Mouse (Mus musculus) C2C12 (cell line): ENCODE results near the gene Alox5. TPM values are rescaled to one million over a fixed set of nuclear protein-coding genes. Genes with fewer than 3 reads are reported as not detected.

Source experiments
- H3K27me3 ChIP-seq: one replicate; pipeline ENCODE4 v1.6.1; 2011; ENCODE audit not compliant: control insufficient read depth, insufficient read depth, insufficient read length
- H3K36me3 ChIP-seq: one replicate; pipeline ENCODE4 v1.6.1; 2011; ENCODE audit not compliant: control insufficient read depth, insufficient read depth
- H3K4me3 ChIP-seq: one replicate; pipeline ENCODE4 v1.5.1; 2011; ENCODE audit warnings: mild to moderate bottlenecking, control low read depth; ENCODE audit not compliant: poor library complexity, insufficient read depth, severe bottlenecking
- H3K79me2 ChIP-seq: one replicate; pipeline ENCODE4 v1.6.1; 2011; ENCODE audit not compliant: control insufficient read depth, insufficient read depth
- H3K79me3 ChIP-seq: one replicate; pipeline ENCODE4 v1.6.1; 2011; ENCODE audit warnings: low read depth, control low read depth
- H3ac ChIP-seq: one replicate; pipeline ENCODE3; 2011; ENCODE audit warnings: low read depth; ENCODE audit not compliant: control insufficient read depth, insufficient read length
- CEBPB ChIP-seq: IDR thresholded peaks from one replicate; pipeline ENCODE4 v1.6.1; 2011; ENCODE audit warnings: low read depth, mild to moderate bottlenecking, control low read depth, moderate library complexity
- CTCF ChIP-seq: IDR thresholded peaks from one replicate; pipeline ENCODE4 v1.5.1; 2011; ENCODE audit not compliant: control insufficient read depth, insufficient read depth, insufficient read length
- FOSL1 ChIP-seq: IDR thresholded peaks from one replicate; pipeline ENCODE4 v1.8.0; 2011; ENCODE audit warnings: mild to moderate bottlenecking, low read length; ENCODE audit not compliant: poor library complexity, insufficient read depth, severe bottlenecking
- MAX ChIP-seq: IDR thresholded peaks from one replicate; pipeline ENCODE4 v1.6.1; 2011; ENCODE audit warnings: mild to moderate bottlenecking, control low read depth
- MYOD1 ChIP-seq: IDR thresholded peaks from one replicate; pipeline ENCODE4 v1.6.1; 2011; ENCODE audit warnings: low read depth; ENCODE audit not compliant: control insufficient read depth, insufficient read length
- MYOG ChIP-seq: IDR thresholded peaks from one replicate; pipeline ENCODE4 v1.6.1; 2011; ENCODE audit not compliant: control insufficient read depth, insufficient read length; ENCODE audit errors: extremely low read depth
- USF1 ChIP-seq: IDR thresholded peaks from one replicate; pipeline ENCODE4 v1.6.1; 2011; ENCODE audit warnings: low read depth, mild to moderate bottlenecking, control low read depth, moderate library complexity
- polyA plus RNA-seq: library from polyadenylated mRNA; unstranded; fragments of >200 nt; fragmentation: generic; extraction: Trizol; gene quantifications from one replicate; pipeline ENCODE4 v1.2.1, GENCODE M21; 2012; ENCODE audit warnings: missing spikeins

Gene Alox5
- polyA plus RNA-seq, 1 experiment: 7.1 TPM

- TF ChIP-seq MYOG (no peak), MAX (no peak), MYOD1 (no peak), CEBPB (no peak), CTCF (no peak), FOSL1 (no peak), USF1 (no peak)
- Histone ChIP-seq H3K79me3 (no peaks in the 10 kb centered on the region), H3K27me3 (no peaks in the 10 kb centered on the region), H3K4me3 (no peak overlapping the region), H3ac (no peak overlapping the region), H3K36me3 (peaks cover 4% of the 10 kb centered on the region), H3K79me2 (no peaks in the 10 kb centered on the region)
Measured at GRCm38 (mm10) chr6:116405243-116405642, 55.7 kb downstream of the Alox5 start.

GRCm38 (mm10) chr6:116402426-116402825 lies 58.6 kb downstream of the Alox5 start:
- no peak overlapping the region for H3ac ChIP-seq
- peaks cover 4% of the 10 kb centered on the region for H3K36me3 ChIP-seq
- H3K79me2 ChIP-seq: no peaks in the 10 kb centered on the region

GRCm38 (mm10) chr6:116401746-116402423 lies 59.1 kb downstream of the Alox5 start:
- H3K27me3 ChIP-seq: no peaks in the 10 kb centered on the region
- TF ChIP-seq MYOD1 (no peak), MAX (no peak), MYOG (no peak), CEBPB (no peak), FOSL1 (no peak), USF1 (no peak), CTCF (no peak)

More at GRCm38 (mm10) chr6:116402426-116402825, 58.6 kb downstream of the Alox5 start:
- Histone ChIP-seq H3K27me3 (no peaks in the 10 kb centered on the region), H3K4me3 (no peak overlapping the region), H3K79me3 (no peaks in the 10 kb centered on the region)
- TF ChIP-seq CTCF: no peak
- TF ChIP-seq FOSL1: no peak
- no peak for TF ChIP-seq MYOD1
- no peak for TF ChIP-seq MAX
- TF ChIP-seq USF1: no peak
- no peak for TF ChIP-seq MYOG
- no peak for TF ChIP-seq CEBPB

GRCm38 (mm10) chr6:116398136-116398535 lies 62.8 kb downstream of the Alox5 start:
- Histone ChIP-seq H3K27me3 (no peaks in the 10 kb centered on the region), H3K4me3 (no peak overlapping the region), H3ac (no peak overlapping the region), H3K79me3 (no peaks in the 10 kb centered on the region), H3K36me3 (peaks cover 4% of the 10 kb centered on the region), H3K79me2 (no peaks in the 10 kb centered on the region)
- TF ChIP-seq USF1 (no peak), CEBPB (no peak), MAX (no peak), MYOG (no peak), FOSL1 (no peak), MYOD1 (no peak), CTCF (no peak)

More at GRCm38 (mm10) chr6:116401746-116402423, 59.1 kb downstream of the Alox5 start:
- Histone ChIP-seq H3K36me3 (peaks cover 4% of the 10 kb centered on the region), H3K4me3 (no peak overlapping the region), H3K79me2 (no peaks in the 10 kb centered on the region), H3ac (no peak overlapping the region), H3K79me3 (no peaks in the 10 kb centered on the region)

- TF ChIP-seq MYOG (no peak), FOSL1 (no peak), MYOD1 (no peak), USF1 (no peak), MAX (no peak), CEBPB (no peak), CTCF (no peak)
Measured at GRCm38 (mm10) chr6:116397621-116398020, 63.4 kb downstream of the Alox5 start.

More at GRCm38 (mm10) chr6:116397621-116398020, 63.4 kb downstream of the Alox5 start:
- peaks cover 4% of the 10 kb centered on the region for H3K36me3 ChIP-seq
- H3K27me3 ChIP-seq: no peaks in the 10 kb centered on the region
- H3K79me2 ChIP-seq: no peaks in the 10 kb centered on the region
- H3ac ChIP-seq: no peak overlapping the region
- no peak overlapping the region for H3K4me3 ChIP-seq
- no peaks in the 10 kb centered on the region for H3K79me3 ChIP-seq
